Mouse (Mus musculus): ENCODE data around the gene Olfr846. TPM values are rescaled to one million over a fixed set of nuclear protein-coding genes. Genes with fewer than 3 reads are reported as not detected.

Olfr846 gene
- not detected in 2 replicates for polyA plus RNA-seq (2015; fragmentation: Nextera tagmentation; extraction: Ambion mirVana)

DNA sequence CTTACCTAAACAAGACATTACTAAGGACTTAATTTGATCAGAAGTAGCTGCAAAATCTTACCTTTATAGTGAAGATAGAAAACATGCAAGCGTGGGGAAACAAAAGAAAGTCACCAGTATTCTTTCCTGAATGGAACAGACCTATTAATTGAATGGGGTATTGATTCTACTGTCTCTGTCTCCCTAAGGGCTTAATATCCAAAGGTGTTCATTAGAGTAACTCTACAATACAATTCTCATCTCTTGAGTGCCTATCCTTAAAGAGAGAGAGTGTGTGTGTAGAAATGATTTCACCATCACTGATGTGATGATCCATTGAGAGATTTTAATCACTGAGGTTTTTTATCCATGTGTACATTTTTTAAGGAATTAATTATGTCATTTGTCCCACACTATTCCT is at the start of gene Olfr846:
Olfr846 (minus strand) TSS at position 101 of the 400 bp plus-strand sequence.
- Histone ChIP-seq H3K4me2 (replicated peaks) (no peak within 1 kb of the TSS), H3K9ac (no peak within 1 kb of the TSS), H3K27me3 (replicated peaks) (no peaks in the 10 kb centered on the region), H3K9me3 (no peaks in the 10 kb centered on the region), H3K4me3 (replicated peaks) (no peak within 1 kb of the TSS), H3K4me1 (replicated peaks) (no peaks in the 10 kb centered on the region), H3K36me3 (no peaks in the 10 kb centered on the region), H3K27ac (no peak within 1 kb of the TSS)
- WGBS, result 55% methylated on average over 1 of the region's 1 CpGs
- no peak for ATAC-seq

DNA sequence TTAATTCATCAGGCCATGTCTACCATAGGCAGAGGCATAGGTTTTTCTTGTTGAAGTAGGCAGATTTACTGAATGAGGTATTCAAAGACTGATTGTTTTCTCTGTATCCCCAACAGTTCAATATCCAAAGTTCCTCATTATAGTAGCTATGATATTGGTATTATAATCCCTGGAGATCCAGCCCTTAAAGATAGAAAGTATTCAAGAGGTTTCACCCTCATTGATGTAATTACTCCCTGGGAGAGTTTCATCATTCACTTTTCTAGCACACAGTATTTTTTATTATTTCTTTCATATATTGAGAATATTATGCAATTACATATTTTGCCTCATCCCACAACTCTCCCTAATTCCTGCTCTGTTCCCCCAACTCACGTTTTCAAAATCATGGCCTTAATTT is 14.8 kb upstream of the Olfr846 start, which contains the start of gene Olfr847:
Olfr847 (minus strand) TSS at position 101 of the 400 bp plus-strand sequence.
- Histone ChIP-seq H3K4me3 (replicated peaks) (no peak within 1 kb of the TSS), H3K4me2 (replicated peaks) (no peak within 1 kb of the TSS), H3K27me3 (replicated peaks) (no peaks in the 10 kb centered on the region), H3K4me1 (replicated peaks) (no peaks in the 10 kb centered on the region), H3K9ac (no peak within 1 kb of the TSS), H3K36me3 (no peaks in the 10 kb centered on the region), H3K9me3 (no peaks in the 10 kb centered on the region), H3K27ac (no peak within 1 kb of the TSS)
- 73% methylated on average over 1 of the region's 1 CpGs for WGBS
- ATAC-seq, result no peak

GRCm38 (mm10) chr9:19336157-19336556 is 27.6 kb downstream of the Olfr846 start, which contains the start of gene Olfr845:
Olfr845 (plus strand) TSS chr9:19336457.
- H3K4me3 ChIP-seq (replicated peaks), result no peak within 1 kb of the TSS
- 65% methylated on average over 1 of the region's 1 CpGs for WGBS
- H3K9me3 ChIP-seq, result no peaks in the 10 kb centered on the region
- no peak within 1 kb of the TSS for H3K27ac ChIP-seq
- H3K27me3 ChIP-seq (replicated peaks), result no peaks in the 10 kb centered on the region
- H3K4me2 ChIP-seq (replicated peaks), result no peak within 1 kb of the TSS
- H3K36me3 ChIP-seq, result no peaks in the 10 kb centered on the region
- ATAC-seq, result no peak
- H3K4me1 ChIP-seq (replicated peaks), result no peaks in the 10 kb centered on the region
- H3K9ac ChIP-seq, result no peak within 1 kb of the TSS

- Histone ChIP-seq H3K4me2 (replicated peaks) (no peak within 1 kb of the TSS), H3K9me3 (no peaks in the 10 kb centered on the region)
These were observed 47.8 kb downstream of the Olfr846 start, which contains the start of gene Olfr844 for GRCm38 (mm10) chr9:19316047-19316446. Olfr844 (plus strand) TSS chr9:19316347.

More at GRCm38 (mm10) chr9:19316047-19316446, 47.8 kb downstream of the Olfr846 start, which contains the start of gene Olfr844:
- no peak within 1 kb of the TSS for H3K9ac ChIP-seq
- H3K27me3 ChIP-seq (replicated peaks), result no peaks in the 10 kb centered on the region
- H3K27ac ChIP-seq, result no peak within 1 kb of the TSS
- no peaks in the 10 kb centered on the region for H3K36me3 ChIP-seq
- H3K4me1 ChIP-seq (replicated peaks), result no peaks in the 10 kb centered on the region
- H3K4me3 ChIP-seq (replicated peaks), result no peak within 1 kb of the TSS
- ATAC-seq, result no peak

Other genes with a start within 250 kb of the Olfr846 start
- gene Olfr836, start 243.6 kb downstream of the Olfr846 start, polyA plus RNA-seq (2015; fragmentation: Nextera tagmentation; extraction: Ambion mirVana), result not detected in 2 replicates
- gene Olfr837, start 227.7 kb downstream of the Olfr846 start, polyA plus RNA-seq (2015; fragmentation: Nextera tagmentation; extraction: Ambion mirVana), result not detected in 2 replicates
- gene Olfr839-ps1, start 186.7 kb downstream of the Olfr846 start, polyA plus RNA-seq (2015; fragmentation: Nextera tagmentation; extraction: Ambion mirVana), result not detected in 2 replicates
- not detected in 2 replicates for gene Olfr843, start 112.0 kb downstream of the Olfr846 start, polyA plus RNA-seq (2015; fragmentation: Nextera tagmentation; extraction: Ambion mirVana)
- not detected in 2 replicates for gene Olfr844, start 47.7 kb downstream of the Olfr846 start, polyA plus RNA-seq (2015; fragmentation: Nextera tagmentation; extraction: Ambion mirVana)
- not detected in 2 replicates for gene Olfr845, start 27.5 kb downstream of the Olfr846 start, polyA plus RNA-seq (2015; fragmentation: Nextera tagmentation; extraction: Ambion mirVana)
- gene Olfr847, start 14.7 kb upstream of the Olfr846 start, polyA plus RNA-seq (2015; fragmentation: Nextera tagmentation; extraction: Ambion mirVana), result not detected in 2 replicates
- not detected in 2 replicates for gene Olfr849, start 76.3 kb upstream of the Olfr846 start, polyA plus RNA-seq (2015; fragmentation: Nextera tagmentation; extraction: Ambion mirVana)
- gene Olfr850, start 114.2 kb upstream of the Olfr846 start, polyA plus RNA-seq (2015; fragmentation: Nextera tagmentation; extraction: Ambion mirVana), result not detected in 2 replicates
- not detected in 2 replicates for gene Olfr851, start 129.3 kb upstream of the Olfr846 start, polyA plus RNA-seq (2015; fragmentation: Nextera tagmentation; extraction: Ambion mirVana)
- not detected in 2 replicates for gene Olfr853, start 177.1 kb upstream of the Olfr846 start, polyA plus RNA-seq (2015; fragmentation: Nextera tagmentation; extraction: Ambion mirVana)
- gene Olfr854, start 203.4 kb upstream of the Olfr846 start, polyA plus RNA-seq (2015; fragmentation: Nextera tagmentation; extraction: Ambion mirVana), result not detected in 2 replicates
- gene Olfr855, start 218.6 kb upstream of the Olfr846 start, polyA plus RNA-seq (2015; fragmentation: Nextera tagmentation; extraction: Ambion mirVana), result not detected in 2 replicates

All from intestine, embryonic 15.5 days (tissue).